Mouse (Mus musculus) urinary bladder, postnatal 14 days (tissue): ENCODE data around the gene Gnpat.

Experiments
- DNase-seq: peaks from one replicate; pipeline ENCODE4 v3.0.0; 2021; ENCODE audit warnings: low spot score

Gene Gnpat

GRCm38 (mm10) chr8:124862321-124863162, at the start of gene Gnpat, which contains the start of gene 2810004N23Rik:
Gene Gnpat (plus strand): TSS chr8:124863033.
Gene 2810004N23Rik (minus strand): TSS chr8:124863120.
- DNase-seq: peak; percentile 91

- no peak for DNase-seq
Observed at GRCm38 (mm10) chr8:124813326-124813725, 49.5 kb upstream of the Gnpat start.

GRCm38 (mm10) chr8:124815870-124816269, 47.0 kb upstream of the Gnpat start:
- no peak for DNase-seq

- DNase-seq: no peak
Observed at GRCm38 (mm10) chr8:124816866-124817265, 46.0 kb upstream of the Gnpat start.

GRCm38 (mm10) chr8:124817361-124817760, 45.5 kb upstream of the Gnpat start:
- DNase-seq: peak; percentile 26

GRCm38 (mm10) chr8:124819612-124820115, 43.2 kb upstream of the Gnpat start:
- DNase-seq: no peak

- DNase-seq: no peak
Observed at GRCm38 (mm10) chr8:124820125-124820524, 42.7 kb upstream of the Gnpat start.

GRCm38 (mm10) chr8:124823497-124823896, 39.3 kb upstream of the Gnpat start:
- no peak for DNase-seq

- DNase-seq: no peak
Observed at GRCm38 (mm10) chr8:124826658-124827057, 36.2 kb upstream of the Gnpat start.

- DNase-seq: peak; percentile 45
Observed at GRCm38 (mm10) chr8:124827387-124827786, 35.4 kb upstream of the Gnpat start.

- DNase-seq: no peak
Observed at GRCm38 (mm10) chr8:124828561-124829240, 34.1 kb upstream of the Gnpat start.

- DNase-seq: no peak
Observed at GRCm38 (mm10) chr8:124830050-124830449, 32.8 kb upstream of the Gnpat start.

GRCm38 (mm10) chr8:124831531-124831930, 31.3 kb upstream of the Gnpat start:
- no peak for DNase-seq

- no peak for DNase-seq
Observed at GRCm38 (mm10) chr8:124831941-124832340, 30.9 kb upstream of the Gnpat start.

- no peak for DNase-seq
Observed at GRCm38 (mm10) chr8:124833430-124834205, 29.2 kb upstream of the Gnpat start.

- no peak for DNase-seq
Observed at GRCm38 (mm10) chr8:124835848-124836247, 27.0 kb upstream of the Gnpat start.

- DNase-seq: no peak
Observed at GRCm38 (mm10) chr8:124836273-124836672, 26.6 kb upstream of the Gnpat start.

- DNase-seq: no peak
Observed at GRCm38 (mm10) chr8:124836907-124837306, 25.9 kb upstream of the Gnpat start.

GRCm38 (mm10) chr8:124837956-124838355, 24.9 kb upstream of the Gnpat start:
- DNase-seq: no peak

- DNase-seq: no peak
Observed at GRCm38 (mm10) chr8:124839371-124839770, 23.5 kb upstream of the Gnpat start.

- DNase-seq: no peak
Observed at GRCm38 (mm10) chr8:124840900-124841299, 21.9 kb upstream of the Gnpat start.

GRCm38 (mm10) chr8:124841775-124842174, 21.1 kb upstream of the Gnpat start:
- DNase-seq: no peak
